Mouse (Mus musculus) myocyte (in vitro differentiated cells): ENCODE measurements around the gene Urb1. TPM values are rescaled to one million over a fixed set of nuclear protein-coding genes. Genes with fewer than 3 reads are reported as not detected.

ENCODE experiments used
- H3K27me3 ChIP-seq: one replicate; pipeline ENCODE4 v1.6.1; 2011; ENCODE audit not compliant: control insufficient read depth, insufficient read depth, insufficient read length
- H3K36me3 ChIP-seq: one replicate; pipeline ENCODE4 v1.6.1; 2011; ENCODE audit not compliant: control insufficient read depth, insufficient read depth
- H3K4me2 ChIP-seq: one replicate; pipeline ENCODE4 v1.6.1; 2011; ENCODE audit warnings: low read depth, control low read depth
- H3K4me3 ChIP-seq: one replicate; pipeline ENCODE4 v1.5.1; 2011; ENCODE audit warnings: mild to moderate bottlenecking, control low read depth, moderate library complexity
- H3K79me2 ChIP-seq: one replicate; pipeline ENCODE4 v1.6.1; 2011; ENCODE audit not compliant: control insufficient read depth, insufficient read depth
- H3ac ChIP-seq: one replicate; pipeline ENCODE4 v1.6.1; 2011; ENCODE audit not compliant: control insufficient read depth, insufficient read length
- CEBPB ChIP-seq: IDR thresholded peaks from 2 replicates; pipeline ENCODE4 v1.6.1; 2011; ENCODE audit warnings: mild to moderate bottlenecking, moderate library complexity; ENCODE audit not compliant: poor library complexity, insufficient read depth, severe bottlenecking
- E2F4 ChIP-seq: IDR thresholded peaks from one replicate; pipeline ENCODE4 v1.6.1; 2011; ENCODE audit warnings: mild to moderate bottlenecking, control low read depth, moderate library complexity; ENCODE audit not compliant: insufficient read depth
- MAX ChIP-seq: IDR thresholded peaks from one replicate; pipeline ENCODE4 v1.6.1; 2011; ENCODE audit warnings: low read depth, mild to moderate bottlenecking, control low read depth
- MYOD1 ChIP-seq, 3 experiments: IDR thresholded peaks; one replicate each; pipeline ENCODE4 v1.6.1; 2011; ENCODE audit warnings: control low read depth in 2 of 3, low read depth in 2 of 3, mild to moderate bottlenecking in 2 of 3, moderate library complexity in 1 of 3; ENCODE audit not compliant: insufficient read length in 2 of 3, control insufficient read depth in 1 of 3
- MYOG ChIP-seq, 3 experiments: IDR thresholded peaks; one replicate each; pipeline ENCODE4 v1.6.1; 2011; ENCODE audit warnings: control low read depth in 2 of 3, low read depth in 2 of 3, mild to moderate bottlenecking in 2 of 3; ENCODE audit not compliant: insufficient read length in 2 of 3, control insufficient read depth in 1 of 3, insufficient read depth in 1 of 3
- POLR2A ChIP-seq: IDR thresholded peaks from one replicate; pipeline ENCODE4 v1.6.1; 2011; ENCODE audit warnings: low read depth, mild to moderate bottlenecking, control low read depth, moderate library complexity; ENCODE audit not compliant: insufficient read length
- POLR2AphosphoS2 ChIP-seq: IDR thresholded peaks from one replicate; pipeline ENCODE4 v1.6.1; 2011; ENCODE audit warnings: low read depth, control low read depth; ENCODE audit not compliant: insufficient read length
- REST ChIP-seq: IDR thresholded peaks from one replicate; pipeline ENCODE4 v1.6.1; 2011; ENCODE audit warnings: mild to moderate bottlenecking, control low read depth, moderate library complexity; ENCODE audit not compliant: insufficient read depth, insufficient read length
- SRF ChIP-seq: IDR thresholded peaks from one replicate; pipeline ENCODE4 v1.6.1; 2011; ENCODE audit warnings: low read depth; ENCODE audit not compliant: control insufficient read depth, insufficient read length
- TCF12 ChIP-seq: IDR thresholded peaks from one replicate; pipeline ENCODE4 v1.6.1; 2011; ENCODE audit warnings: mild to moderate bottlenecking, control low read depth; ENCODE audit not compliant: poor library complexity, insufficient read depth, severe bottlenecking
- TCF3 ChIP-seq: IDR thresholded peaks from one replicate; pipeline ENCODE4 v1.6.1; 2011; ENCODE audit warnings: low read depth, control low read depth; ENCODE audit not compliant: insufficient read length
- USF1 ChIP-seq: IDR thresholded peaks from one replicate; pipeline ENCODE4 v1.6.1; 2011; ENCODE audit warnings: low read depth, mild to moderate bottlenecking, control low read depth, moderate library complexity
- polyA plus RNA-seq: library from polyadenylated mRNA; unstranded; fragments of >200 nt; fragmentation: generic; extraction: Trizol; gene quantifications from one replicate; pipeline ENCODE4 v1.2.1, GENCODE M21; 2012; ENCODE audit warnings: missing spikeins

Gene Urb1
- polyA plus RNA-seq, 1 experiment: 4.5 TPM

- peak within 1 kb of the TSS; percentile 74 for H3ac ChIP-seq
- H3K79me2 ChIP-seq: peaks cover 7% of the 10 kb centered on the region
- no peaks in the 10 kb centered on the region for H3K36me3 ChIP-seq
- peak within 1 kb of the TSS; percentile 79 for H3K4me3 ChIP-seq
- H3K27me3 ChIP-seq: no peaks in the 10 kb centered on the region
- TF ChIP-seq POLR2AphosphoS2 (peak; percentile 94), E2F4 (peak; percentile 98), MYOG (IDR thresholded peaks at IDR 0.05; ENCODE audit: control insufficient read depth in 1 of 3, insufficient read depth in 1 of 3, insufficient read length in 2 of 3, low read depth in 2 of 3) (no peak), TCF3 (no peak), SRF (peak; percentile 48), POLR2A (peak; percentile 93), CEBPB (no peak), REST (no peak), MAX (no peak), TCF12 (no peak)
- peak within 1 kb of the TSS; percentile 88 for H3K4me2 ChIP-seq
Observed at GRCm38 (mm10) chr16:90727233-90728115, 82.7 kb downstream of the Urb1 start, which contains the start of gene Mis18a. Mis18a (minus strand) TSS chr16:90727404.

GRCm38 (mm10) chr16:90726600-90727227, 83.5 kb downstream of the Urb1 start:
- Histone ChIP-seq H3K79me2 (peaks cover 7% of the 10 kb centered on the region), H3K27me3 (no peaks in the 10 kb centered on the region), H3K36me3 (no peaks in the 10 kb centered on the region), H3K4me3 (peak overlapping the region; percentile 79), H3K4me2 (peak overlapping the region; percentile 85), H3ac (peak overlapping the region; percentile 74)
- TF ChIP-seq TCF3 (no peak), CEBPB (no peak), E2F4 (no peak)

GRCm38 (mm10) chr16:90724051-90724450, 86.2 kb downstream of the Urb1 start:
- TF ChIP-seq E2F4 (no peak), SRF (no peak), TCF3 (no peak), POLR2A (no peak), MYOG (IDR thresholded peaks at IDR 0.05; ENCODE audit: control insufficient read depth in 1 of 3, insufficient read depth in 1 of 3, insufficient read length in 2 of 3, low read depth in 2 of 3) (no peak), USF1 (no peak), CEBPB (no peak), MAX (no peak), MYOD1 (IDR thresholded peaks at IDR 0.05; ENCODE audit: control insufficient read depth in 1 of 3, insufficient read length in 2 of 3, low read depth in 2 of 3) (no peak), REST (no peak)
- H3K4me3 ChIP-seq: no peak overlapping the region
- H3K36me3 ChIP-seq: no peaks in the 10 kb centered on the region
- no peak overlapping the region for H3K4me2 ChIP-seq
- H3K79me2 ChIP-seq: peaks cover 7% of the 10 kb centered on the region
- H3K27me3 ChIP-seq: no peaks in the 10 kb centered on the region
- no peak overlapping the region for H3ac ChIP-seq

GRCm38 (mm10) chr16:90710313-90710712, 99.9 kb downstream of the Urb1 start:
- Histone ChIP-seq H3K4me2 (peak overlapping the region; percentile 79), H3K4me3 (no peak overlapping the region), H3ac (no peak overlapping the region), H3K36me3 (no peaks in the 10 kb centered on the region), H3K79me2 (no peaks in the 10 kb centered on the region), H3K27me3 (no peaks in the 10 kb centered on the region)
- TF ChIP-seq POLR2A: no peak
- no peak for TF ChIP-seq SRF
- no peak for TF ChIP-seq POLR2AphosphoS2
- TF ChIP-seq TCF12: no peak
- TF ChIP-seq MYOG (IDR thresholded peaks at IDR 0.05; ENCODE audit: control insufficient read depth in 1 of 3, insufficient read depth in 1 of 3, insufficient read length in 2 of 3, low read depth in 2 of 3): no peak
- TF ChIP-seq E2F4: no peak
- TF ChIP-seq TCF3: no peak
- no peak for TF ChIP-seq MYOD1 (IDR thresholded peaks at IDR 0.05; ENCODE audit: control insufficient read depth in 1 of 3, insufficient read length in 2 of 3, low read depth in 2 of 3)
- TF ChIP-seq USF1: no peak
- TF ChIP-seq CEBPB: no peak
- no peak for TF ChIP-seq MAX
- no peak for TF ChIP-seq REST
